Mouse (Mus musculus): ENCODE data around the gene Abca12. TPM values are rescaled to one million over a fixed set of nuclear protein-coding genes. Genes with fewer than 3 reads are reported as not detected.

Gene Abca12
- polyA plus RNA-seq (2016; fragmentation: Nextera tagmentation; extraction: Ambion mirVana): 0.03 and 0.04 TPM in 2 replicates

GRCm38 (mm10) chr1:71414810-71415209 lies at the start of gene Abca12:
Gene Abca12, minus strand, starts transcription at chr1:71414910.
- Histone ChIP-seq H3K27me3 (replicated peaks) (no peaks in the 10 kb centered on the region), H3K36me3 (no peaks in the 10 kb centered on the region), H3K4me2 (no peak within 1 kb of the TSS), H3K9me3 (replicated peaks) (no peaks in the 10 kb centered on the region), H3K4me3 (no peak within 1 kb of the TSS), H3K27ac (ENCODE audit: poor library complexity, severe bottlenecking) (no peak within 1 kb of the TSS), H3K4me1 (replicated peaks) (no peaks in the 10 kb centered on the region), H3K9ac (no peak within 1 kb of the TSS)
- ATAC-seq (ENCODE audit: insufficient number of reproducible peaks, low FRiP score): no peak
- WGBS: 84% methylated on average over 7 of the region's 7 CpGs

GRCm38 (mm10) chr1:71457961-71458360 lies 43.3 kb upstream of the Abca12 start:
- H3K9me3 ChIP-seq (replicated peaks): 0 out of 2 replicates have a peak, but pooled peaks cover 2% of the 10 kb centered on the region
- peaks cover 9% of the 10 kb centered on the region; the same call in 1 of the 2 replicates for H3K4me1 ChIP-seq (replicated peaks)
- no peak overlapping the region for H3K4me3 ChIP-seq
- H3K9ac ChIP-seq: no peak overlapping the region
- no peaks in the 10 kb centered on the region for H3K36me3 ChIP-seq
- WGBS: 49% methylated on average over 3 of the region's 3 CpGs
- no peak overlapping the region for H3K27ac ChIP-seq (ENCODE audit: poor library complexity, severe bottlenecking)
- no peak overlapping the region for H3K4me2 ChIP-seq
- no peaks in the 10 kb centered on the region for H3K27me3 ChIP-seq (replicated peaks)
- no peak for ATAC-seq (ENCODE audit: insufficient number of reproducible peaks, low FRiP score)

- H3K9me3 ChIP-seq (replicated peaks): no peaks in the 10 kb centered on the region
- H3K4me1 ChIP-seq (replicated peaks): no peaks in the 10 kb centered on the region
- ATAC-seq (ENCODE audit: insufficient number of reproducible peaks, low FRiP score): no peak
- H3K9ac ChIP-seq: no peak overlapping the region
- WGBS: 91% methylated on average over 4 of the region's 4 CpGs
- H3K27ac ChIP-seq (ENCODE audit: poor library complexity, severe bottlenecking): no peak overlapping the region
- H3K27me3 ChIP-seq (replicated peaks): no peaks in the 10 kb centered on the region
- H3K4me3 ChIP-seq: no peak overlapping the region
- H3K4me2 ChIP-seq: no peak overlapping the region
- no peaks in the 10 kb centered on the region for H3K36me3 ChIP-seq
These were observed 32.7 kb upstream of the Abca12 start for GRCm38 (mm10) chr1:71447424-71447823.

GRCm38 (mm10) chr1:71421741-71422333 lies 7.1 kb upstream of the Abca12 start:
- Histone ChIP-seq H3K4me2 (no peak overlapping the region), H3K27me3 (replicated peaks) (no peaks in the 10 kb centered on the region), H3K27ac (ENCODE audit: poor library complexity, severe bottlenecking) (no peak overlapping the region), H3K4me3 (no peak overlapping the region), H3K9me3 (replicated peaks) (no peaks in the 10 kb centered on the region), H3K9ac (no peak overlapping the region), H3K36me3 (no peaks in the 10 kb centered on the region), H3K4me1 (replicated peaks) (no peaks in the 10 kb centered on the region)
- no peak for ATAC-seq (ENCODE audit: insufficient number of reproducible peaks, low FRiP score)
- 72% methylated on average over 13 of the region's 13 CpGs for WGBS

GRCm38 (mm10) chr1:71418467-71418866 lies 3.8 kb upstream of the Abca12 start:
- no peak for ATAC-seq (ENCODE audit: insufficient number of reproducible peaks, low FRiP score)
- WGBS: 88% methylated on average over 5 of the region's 5 CpGs

GRCm38 (mm10) chr1:71417951-71418350 lies 3.2 kb upstream of the Abca12 start:
- Histone ChIP-seq H3K4me1 (replicated peaks) (no peaks in the 10 kb centered on the region), H3K36me3 (no peaks in the 10 kb centered on the region), H3K27ac (ENCODE audit: poor library complexity, severe bottlenecking) (no peak overlapping the region), H3K9me3 (replicated peaks) (no peaks in the 10 kb centered on the region), H3K9ac (no peak overlapping the region), H3K27me3 (replicated peaks) (no peaks in the 10 kb centered on the region), H3K4me2 (no peak overlapping the region), H3K4me3 (no peak overlapping the region)
- ATAC-seq (ENCODE audit: insufficient number of reproducible peaks, low FRiP score): no peak
- 87% methylated on average over 5 of the region's 5 CpGs for WGBS

More at GRCm38 (mm10) chr1:71418467-71418866, 3.8 kb upstream of the Abca12 start:
- Histone ChIP-seq H3K27me3 (replicated peaks) (no peaks in the 10 kb centered on the region), H3K4me3 (no peak overlapping the region), H3K27ac (ENCODE audit: poor library complexity, severe bottlenecking) (no peak overlapping the region), H3K4me1 (replicated peaks) (no peaks in the 10 kb centered on the region), H3K36me3 (no peaks in the 10 kb centered on the region), H3K9me3 (replicated peaks) (no peaks in the 10 kb centered on the region), H3K9ac (no peak overlapping the region), H3K4me2 (no peak overlapping the region)

GRCm38 (mm10) chr1:71414084-71414483 lies 626 bp downstream of the Abca12 start:
- 71% methylated on average over 5 of the region's 6 CpGs for WGBS
- no peak overlapping the region for H3K9ac ChIP-seq
- no peaks in the 10 kb centered on the region for H3K27me3 ChIP-seq (replicated peaks)
- ATAC-seq (ENCODE audit: insufficient number of reproducible peaks, low FRiP score): no peak
- no peak overlapping the region for H3K4me3 ChIP-seq
- H3K36me3 ChIP-seq: no peaks in the 10 kb centered on the region
- H3K27ac ChIP-seq (ENCODE audit: poor library complexity, severe bottlenecking): no peak overlapping the region
- no peaks in the 10 kb centered on the region for H3K9me3 ChIP-seq (replicated peaks)
- H3K4me2 ChIP-seq: no peak overlapping the region
- no peaks in the 10 kb centered on the region for H3K4me1 ChIP-seq (replicated peaks)

- H3K27ac ChIP-seq (ENCODE audit: poor library complexity, severe bottlenecking): no peak overlapping the region
- H3K9me3 ChIP-seq (replicated peaks): no peaks in the 10 kb centered on the region
- H3K4me1 ChIP-seq (replicated peaks): no peaks in the 10 kb centered on the region
- no peak for ATAC-seq (ENCODE audit: insufficient number of reproducible peaks, low FRiP score)
- WGBS: 84% methylated on average over 11 of the region's 11 CpGs
- no peaks in the 10 kb centered on the region for H3K27me3 ChIP-seq (replicated peaks)
- H3K4me2 ChIP-seq: no peak overlapping the region
- H3K4me3 ChIP-seq: no peak overlapping the region
- no peaks in the 10 kb centered on the region for H3K36me3 ChIP-seq
- no peak overlapping the region for H3K9ac ChIP-seq
These were observed 1.6 kb downstream of the Abca12 start for GRCm38 (mm10) chr1:71413114-71413513.

GRCm38 (mm10) chr1:71407711-71408110 lies 7.0 kb downstream of the Abca12 start:
- no peak overlapping the region for H3K4me3 ChIP-seq
- H3K4me2 ChIP-seq: no peak overlapping the region
- WGBS: 64% methylated on average over 7 of the region's 7 CpGs
- no peaks in the 10 kb centered on the region for H3K27me3 ChIP-seq (replicated peaks)
- no peak for ATAC-seq (ENCODE audit: insufficient number of reproducible peaks, low FRiP score)
- no peaks in the 10 kb centered on the region for H3K9me3 ChIP-seq (replicated peaks)
- no peak overlapping the region for H3K27ac ChIP-seq (ENCODE audit: poor library complexity, severe bottlenecking)
- H3K9ac ChIP-seq: no peak overlapping the region
- no peaks in the 10 kb centered on the region for H3K4me1 ChIP-seq (replicated peaks)
- H3K36me3 ChIP-seq: no peaks in the 10 kb centered on the region

- H3K27ac ChIP-seq (ENCODE audit: poor library complexity, severe bottlenecking): no peak overlapping the region
- ATAC-seq (ENCODE audit: insufficient number of reproducible peaks, low FRiP score): no peak
- no peaks in the 10 kb centered on the region for H3K9me3 ChIP-seq (replicated peaks)
- no peak overlapping the region for H3K9ac ChIP-seq
- no peaks in the 10 kb centered on the region for H3K27me3 ChIP-seq (replicated peaks)
- WGBS: 8% methylated on average over 3 of the region's 3 CpGs
- H3K4me3 ChIP-seq: no peak overlapping the region
- no peaks in the 10 kb centered on the region for H3K36me3 ChIP-seq
- no peak overlapping the region for H3K4me2 ChIP-seq
- H3K4me1 ChIP-seq (replicated peaks): peaks cover 9% of the 10 kb centered on the region; the same call in 1 of the 2 replicates
These were observed 17.1 kb downstream of the Abca12 start for GRCm38 (mm10) chr1:71397635-71398034.

GRCm38 (mm10) chr1:71396105-71396504 lies 18.6 kb downstream of the Abca12 start:
- peaks cover 9% of the 10 kb centered on the region; the same call in 1 of the 2 replicates for H3K4me1 ChIP-seq (replicated peaks)
- H3K4me3 ChIP-seq: no peak overlapping the region
- ATAC-seq (ENCODE audit: insufficient number of reproducible peaks, low FRiP score): no peak
- H3K4me2 ChIP-seq: no peak overlapping the region
- no peaks in the 10 kb centered on the region for H3K9me3 ChIP-seq (replicated peaks)
- H3K36me3 ChIP-seq: no peaks in the 10 kb centered on the region
- H3K9ac ChIP-seq: no peak overlapping the region
- no peak overlapping the region for H3K27ac ChIP-seq (ENCODE audit: poor library complexity, severe bottlenecking)
- 79% methylated on average over 5 of the region's 5 CpGs for WGBS
- H3K27me3 ChIP-seq (replicated peaks): no peaks in the 10 kb centered on the region

- H3K9ac ChIP-seq: no peak overlapping the region
- 8% methylated on average over 2 of the region's 2 CpGs for WGBS
- no peaks in the 10 kb centered on the region for H3K9me3 ChIP-seq (replicated peaks)
- H3K4me1 ChIP-seq (replicated peaks): peaks cover 9% of the 10 kb centered on the region; the same call in 1 of the 2 replicates
- no peak overlapping the region for H3K4me2 ChIP-seq
- no peak for ATAC-seq (ENCODE audit: insufficient number of reproducible peaks, low FRiP score)
- no peaks in the 10 kb centered on the region for H3K27me3 ChIP-seq (replicated peaks)
- H3K27ac ChIP-seq (ENCODE audit: poor library complexity, severe bottlenecking): no peak overlapping the region
- H3K4me3 ChIP-seq: no peak overlapping the region
- no peaks in the 10 kb centered on the region for H3K36me3 ChIP-seq
These were observed 20.5 kb downstream of the Abca12 start for GRCm38 (mm10) chr1:71394177-71394576.

All from heart, embryonic 12.5 days (tissue).